Mouse (Mus musculus) intestine, embryonic 14.5 days (tissue): ENCODE results near the gene Jakmip3. TPM values are rescaled to one million over a fixed set of nuclear protein-coding genes. Genes with fewer than 3 reads are reported as not detected.

Experiments used
- ATAC-seq: fragments of 200-750 bp; cut with Nextera tagmentation; replicated peaks from 2 replicates; pipeline ENCODE4 v1.8.0; 2017; ENCODE audit warnings: low read depth, moderate number of reproducible peaks, moderate TSS enrichment, moderate library complexity; ENCODE audit not compliant: low FRiP score, low TSS enrichment
- DNase-seq: peaks from one replicate; pipeline ENCODE4 v3.0.0-alpha.2; 2018; ENCODE audit warnings: low spot score
- H3K27ac ChIP-seq: fragments of 300-500 bp; sonication (generic); 2 replicates; pipeline ENCODE4 v1.5.1; 2014; ENCODE audit warnings: low read depth, mild to moderate bottlenecking, control low read depth
- H3K27me3 ChIP-seq: fragments of 300-500 bp; sonication (generic); replicated peaks from 2 replicates; pipeline ENCODE4 v1.6.1; 2014; ENCODE audit warnings: low read length, control low read depth; ENCODE audit not compliant: control insufficient read depth, insufficient read depth
- H3K36me3 ChIP-seq: fragments of 300-500 bp; sonication (generic); 2 replicates; pipeline ENCODE4 v1.6.1; 2014; ENCODE audit warnings: low read length, control low read depth; ENCODE audit not compliant: control insufficient read depth, insufficient read depth
- H3K4me1 ChIP-seq: fragments of 300-500 bp; sonication (generic); replicated peaks from 2 replicates; pipeline ENCODE4 v1.6.1; 2014; ENCODE audit warnings: low read length, control low read depth, mixed read lengths; ENCODE audit not compliant: control insufficient read depth, insufficient read depth
- H3K4me2 ChIP-seq: fragments of 300-500 bp; sonication (generic); 2 replicates; pipeline ENCODE4 v1.6.1; 2014; ENCODE audit warnings: low read length
- H3K4me3 ChIP-seq: fragments of 300-500 bp; sonication (generic); 2 replicates; pipeline ENCODE4 v1.5.1; 2014; ENCODE audit warnings: low read depth, low read length, control low read depth, mixed read lengths
- H3K9ac ChIP-seq: fragments of 300-500 bp; sonication (generic); 2 replicates; pipeline ENCODE4 v1.6.1; 2014; ENCODE audit warnings: mild to moderate bottlenecking, low read length
- H3K9me3 ChIP-seq: fragments of 300-500 bp; sonication (generic); 2 replicates; pipeline ENCODE4 v1.6.1; 2016; ENCODE audit warnings: low read length, control low read depth; ENCODE audit not compliant: control insufficient read depth
- WGBS: fragments of 180-500 bp; shearing (Covaris S2); extraction: QIAGEN DNeasy Blood & Tissue Kit; methylation state at CpG from one replicate; pipeline ENCODE4 v1.1.7; 2014; 5-methylcytosine and 5-hydroxymethylcytosine counted together
- polyA plus RNA-seq: library from polyadenylated mRNA; unstranded; fragments of >200 nt; fragmentation: Nextera tagmentation; extraction: Ambion mirVana; gene quantifications from 2 replicates; pipeline ENCODE4 v1.2.1, GENCODE M21; 2014

Gene Jakmip3
- polyA plus RNA-seq, 1 experiment from 2014 or later = 0.46 TPM

- no peak overlapping the region for H3K4me3 ChIP-seq
- ATAC-seq = no peak
- H3K9me3 ChIP-seq = no peaks in the 10 kb centered on the region
- H3K36me3 ChIP-seq = no peaks in the 10 kb centered on the region
- no peak for DNase-seq
- H3K9ac ChIP-seq = no peak overlapping the region
- H3K27ac ChIP-seq = no peak overlapping the region
- 64% methylated on average over 5 of the region's 5 CpGs for WGBS
- H3K4me2 ChIP-seq = no peak overlapping the region
- H3K27me3 ChIP-seq = peaks cover 9% of the 10 kb centered on the region; the same call in 1 of the 2 replicates
- peaks cover 23% of the 10 kb centered on the region for H3K4me1 ChIP-seq
Observed at GRCm38 (mm10) chr7:139081158-139081557, 140.6 kb downstream of the Jakmip3 start.

GRCm38 (mm10) chr7:139082281-139082680 lies 141.8 kb downstream of the Jakmip3 start:
- Histone ChIP-seq H3K27me3 (peaks cover 18% of the 10 kb centered on the region; the same call in 1 of the 2 replicates), H3K4me1 (peaks cover 18% of the 10 kb centered on the region), H3K36me3 (no peaks in the 10 kb centered on the region), H3K4me3 (no peak overlapping the region), H3K4me2 (no peak overlapping the region), H3K27ac (no peak overlapping the region), H3K9ac (no peak overlapping the region), H3K9me3 (no peaks in the 10 kb centered on the region)
- 84% methylated on average over 8 of the region's 8 CpGs for WGBS
- DNase-seq (no peak), ATAC-seq (no peak)

GRCm38 (mm10) chr7:139084316-139084715 lies 143.8 kb downstream of the Jakmip3 start:
- Histone ChIP-seq H3K9ac (no peak overlapping the region), H3K27me3 (peaks cover 18% of the 10 kb centered on the region; the same call in 1 of the 2 replicates), H3K4me3 (no peak overlapping the region), H3K4me2 (no peak overlapping the region), H3K4me1 (peaks cover 4% of the 10 kb centered on the region; the same call in 1 of the 2 replicates), H3K27ac (no peak overlapping the region), H3K36me3 (no peaks in the 10 kb centered on the region), H3K9me3 (no peaks in the 10 kb centered on the region)
- no peak for DNase-seq
- WGBS = 62% methylated on average over 1 of the region's 1 CpGs
- ATAC-seq = no peak

DNA sequence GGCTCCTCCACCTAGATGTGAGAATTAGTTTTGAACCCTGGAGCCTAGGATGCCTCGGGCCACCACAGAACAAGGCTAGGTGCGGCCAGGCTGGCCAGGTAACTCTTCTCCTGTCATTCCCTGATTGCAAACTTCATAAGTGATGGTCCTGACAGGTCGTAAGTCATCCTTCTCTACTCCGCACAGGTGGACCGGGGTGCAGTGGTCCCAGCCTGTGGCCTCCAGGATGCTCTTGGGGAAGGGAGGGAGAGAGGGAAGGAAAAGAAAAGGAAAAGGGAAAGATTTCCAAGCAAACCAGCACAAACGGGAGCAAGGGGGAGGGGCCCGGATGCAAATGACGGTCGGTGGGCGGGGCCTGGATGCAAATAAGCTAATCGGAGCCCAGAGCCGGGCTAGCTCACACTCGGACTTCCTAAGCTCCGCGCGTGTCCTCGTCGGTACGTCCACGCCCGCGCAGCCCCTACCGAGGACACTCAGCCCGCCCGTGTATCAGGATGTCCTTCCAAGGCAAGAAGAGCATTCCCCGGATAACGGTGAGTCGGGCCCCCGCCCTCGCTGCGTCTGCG lies 145.2 kb downstream of the Jakmip3 start, which contains the start of gene Dpysl4:
Dpysl4 (plus strand) TSS at position 373 of the 566 bp plus-strand sequence.
- H3K4me2 ChIP-seq = peak within 1 kb of the TSS; percentile 76
- peak within 1 kb of the TSS; percentile 67 for H3K9ac ChIP-seq
- H3K36me3 ChIP-seq = peaks cover 9% of the 10 kb centered on the region; the same call in 1 of the 2 replicates
- peaks cover 4% of the 10 kb centered on the region; the same call in 1 of the 2 replicates for H3K4me1 ChIP-seq
- DNase-seq (no peak), ATAC-seq (peak; percentile 85)
- H3K4me3 ChIP-seq = peak within 1 kb of the TSS; percentile 64
- no peaks in the 10 kb centered on the region for H3K9me3 ChIP-seq
- WGBS = 7% methylated on average over 31 of the region's 32 CpGs
- H3K27ac ChIP-seq = no peak within 1 kb of the TSS
- peaks cover 18% of the 10 kb centered on the region; the same call in 1 of the 2 replicates for H3K27me3 ChIP-seq

DNA sequence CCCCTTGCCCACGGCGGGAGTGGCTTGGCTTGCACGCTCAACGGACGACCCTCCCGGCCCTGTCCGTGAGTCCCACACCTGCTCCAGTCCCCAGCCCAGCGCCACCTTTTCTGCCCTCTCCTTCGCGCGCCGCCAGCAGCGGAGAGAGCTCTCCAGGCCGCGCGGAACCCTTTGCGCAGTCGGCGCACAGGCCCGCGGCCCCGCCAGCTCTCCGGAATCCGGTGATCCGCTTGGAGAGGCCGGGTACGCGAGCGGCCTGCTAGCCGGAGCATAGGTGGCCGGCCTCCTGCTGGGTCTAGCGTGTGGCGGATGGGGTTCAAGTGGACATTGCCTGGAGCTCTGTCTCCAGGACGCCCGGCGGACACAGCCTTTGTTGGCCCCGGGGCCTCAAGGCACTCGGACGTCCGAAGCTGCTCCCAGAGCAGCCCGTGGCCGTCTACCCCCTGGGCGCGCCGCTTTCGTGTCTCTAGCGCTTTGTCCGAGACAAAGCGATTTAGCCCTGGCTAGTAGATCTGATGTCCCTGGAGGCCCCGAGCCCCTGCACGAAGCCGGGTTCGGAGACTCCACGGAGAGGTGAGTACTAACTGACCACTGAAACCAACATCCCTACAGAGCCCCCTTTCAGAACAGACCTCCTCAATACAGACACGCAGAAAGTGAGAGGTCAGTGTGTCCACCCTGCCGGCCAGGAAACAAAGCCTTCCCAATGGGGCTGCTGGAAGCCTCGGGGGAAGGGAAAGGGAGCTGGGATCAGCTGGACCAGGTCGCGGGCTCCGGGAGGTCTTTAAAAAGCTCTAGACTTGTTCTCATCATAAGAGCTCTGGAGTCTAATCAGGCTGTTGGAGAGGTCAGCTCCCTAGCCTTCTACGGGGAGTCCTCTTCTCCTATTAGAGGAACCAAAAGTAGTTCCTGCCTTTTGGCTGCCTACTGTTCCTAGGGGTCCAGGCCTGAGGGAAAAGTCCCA lies 145.9 kb downstream of the Jakmip3 start:
- H3K9ac ChIP-seq = peak overlapping the region; percentile 67
- no peaks in the 10 kb centered on the region for H3K9me3 ChIP-seq
- ATAC-seq = peak; percentile 64
- no peak overlapping the region for H3K27ac ChIP-seq
- H3K36me3 ChIP-seq = peaks cover 10% of the 10 kb centered on the region; the same call in 1 of the 2 replicates
- 2% methylated on average over 61 of the region's 61 CpGs for WGBS
- H3K4me1 ChIP-seq = peaks cover 4% of the 10 kb centered on the region; the same call in 1 of the 2 replicates
- peak overlapping the region; percentile 76 for H3K4me2 ChIP-seq
- H3K27me3 ChIP-seq = peaks cover 18% of the 10 kb centered on the region; the same call in 1 of the 2 replicates
- peak overlapping the region; percentile 64 for H3K4me3 ChIP-seq
- peak; percentile 88 for DNase-seq

GRCm38 (mm10) chr7:139087801-139088200 lies 147.3 kb downstream of the Jakmip3 start:
- H3K4me1 ChIP-seq = peaks cover 4% of the 10 kb centered on the region; the same call in 1 of the 2 replicates
- peaks cover 17% of the 10 kb centered on the region for H3K36me3 ChIP-seq
- no peak for ATAC-seq
- DNase-seq = no peak
- no peak overlapping the region for H3K9ac ChIP-seq
- no peak overlapping the region for H3K4me2 ChIP-seq
- H3K4me3 ChIP-seq = no peak overlapping the region
- no peak overlapping the region for H3K27ac ChIP-seq
- 68% methylated on average over 2 of the region's 2 CpGs for WGBS
- peaks cover 18% of the 10 kb centered on the region; the same call in 1 of the 2 replicates for H3K27me3 ChIP-seq
- no peaks in the 10 kb centered on the region for H3K9me3 ChIP-seq

GRCm38 (mm10) chr7:139089892-139090874 lies 149.7 kb downstream of the Jakmip3 start:
- no peak for ATAC-seq
- no peak overlapping the region for H3K27ac ChIP-seq
- H3K27me3 ChIP-seq = peaks cover 15% of the 10 kb centered on the region; the same call in 1 of the 2 replicates
- no peak for DNase-seq
- no peaks in the 10 kb centered on the region for H3K9me3 ChIP-seq
- H3K36me3 ChIP-seq = peaks cover 26% of the 10 kb centered on the region
- no peak overlapping the region for H3K4me2 ChIP-seq
- 87% methylated on average over 12 of the region's 12 CpGs for WGBS
- no peak overlapping the region for H3K9ac ChIP-seq
- H3K4me1 ChIP-seq = peaks cover 4% of the 10 kb centered on the region; the same call in 1 of the 2 replicates
- no peak overlapping the region for H3K4me3 ChIP-seq
